Mouse (Mus musculus): ENCODE measurements at regions not wholly inside any gene's neighbourhood (a gene's known extent, or its start where the extent isn't known, plus 50 kb on each side); places are given as distances from the start of the nearest gene placed in this dataset.
"Not testable (repeated sequence)": the region's sequence is repeated elsewhere in the genome, so short reads cannot be mapped to it uniquely, and the experiment has no call there.

- Histone ChIP-seq H3K4me1 (ENCODE audit: control insufficient read depth, low read depth, low read length) (no peaks in the 10 kb centered on the region), H3K27me3 (ENCODE audit: control insufficient read depth, insufficient read depth, low read depth, low read length) (no peaks in the 10 kb centered on the region), H3K4me2 (ENCODE audit: low read depth, low read length) (no peak overlapping the region), H3K9ac (ENCODE audit: low read depth, low read length) (no peak overlapping the region), H3K27ac (ENCODE audit: low read length) (no peak overlapping the region), H3K4me3 (ENCODE audit: low read depth, low read length) (no peak overlapping the region), H3K36me3 (ENCODE audit: control insufficient read depth, insufficient read depth) (no peaks in the 10 kb centered on the region), H3K9me3 (replicated peaks; ENCODE audit: control insufficient read depth, low read length) (no peaks in the 10 kb centered on the region)
- 65% methylated on average over 8 of the region's 8 CpGs for WGBS (ENCODE audit: insufficient replicate concordance)
- no peak for ATAC-seq (ENCODE audit: low read depth)
Observed at GRCm38 (mm10) chr10:99320797-99321196, 57.8 kb downstream of the Dusp6 start.

DNA sequence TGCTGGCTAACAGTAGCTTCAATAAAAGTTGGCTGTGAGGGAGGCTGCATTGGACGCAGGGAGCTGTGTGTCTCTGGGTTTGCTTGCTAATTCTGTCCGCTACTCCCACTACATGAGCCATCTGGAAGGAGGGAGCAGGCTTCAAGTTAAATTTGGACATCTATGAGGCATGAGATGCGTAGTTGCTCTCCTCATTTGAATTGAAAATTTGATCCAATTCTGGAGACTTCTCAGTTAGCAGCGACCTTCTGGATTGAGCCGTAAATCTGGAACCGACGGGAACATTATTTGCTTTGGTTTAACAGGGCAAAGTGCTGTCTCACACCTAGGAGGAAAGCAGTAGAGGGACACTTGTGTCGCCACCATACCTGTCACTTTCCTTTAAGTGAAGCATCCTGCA is 60.3 kb downstream of the Dusp6 start:
- no peak for ATAC-seq (ENCODE audit: low read depth)
- WGBS (ENCODE audit: insufficient replicate concordance) = 58% methylated on average over 8 of the region's 8 CpGs

GRCm38 (mm10) chr10:99327501-99327900 is 64.5 kb downstream of the Dusp6 start:
- Histone ChIP-seq H3K9ac (ENCODE audit: low read depth, low read length) (no peak overlapping the region), H3K4me3 (ENCODE audit: low read depth, low read length) (no peak overlapping the region), H3K4me1 (ENCODE audit: control insufficient read depth, low read depth, low read length) (no peaks in the 10 kb centered on the region), H3K27me3 (ENCODE audit: control insufficient read depth, insufficient read depth, low read depth, low read length) (no peaks in the 10 kb centered on the region), H3K27ac (ENCODE audit: low read length) (no peak overlapping the region), H3K36me3 (ENCODE audit: control insufficient read depth, insufficient read depth) (no peaks in the 10 kb centered on the region), H3K9me3 (replicated peaks; ENCODE audit: control insufficient read depth, low read length) (no peaks in the 10 kb centered on the region), H3K4me2 (ENCODE audit: low read depth, low read length) (no peak overlapping the region)
- ATAC-seq (ENCODE audit: low read depth) = no peak
- WGBS (ENCODE audit: insufficient replicate concordance) = 62% methylated on average over 2 of the region's 2 CpGs

More for the DNA sequence above, 60.3 kb downstream of the Dusp6 start:
- Histone ChIP-seq H3K27ac (ENCODE audit: low read length) (no peak overlapping the region), H3K4me2 (ENCODE audit: low read depth, low read length) (no peak overlapping the region), H3K9me3 (replicated peaks; ENCODE audit: control insufficient read depth, low read length) (no peaks in the 10 kb centered on the region), H3K36me3 (ENCODE audit: control insufficient read depth, insufficient read depth) (no peaks in the 10 kb centered on the region), H3K27me3 (ENCODE audit: control insufficient read depth, insufficient read depth, low read depth, low read length) (no peaks in the 10 kb centered on the region), H3K4me3 (ENCODE audit: low read depth, low read length) (no peak overlapping the region), H3K4me1 (ENCODE audit: control insufficient read depth, low read depth, low read length) (no peaks in the 10 kb centered on the region), H3K9ac (ENCODE audit: low read depth, low read length) (no peak overlapping the region)

- Histone ChIP-seq H3K27me3 (ENCODE audit: control insufficient read depth, insufficient read depth, low read depth, low read length) (no peaks in the 10 kb centered on the region), H3K4me3 (ENCODE audit: low read depth, low read length) (no peak overlapping the region), H3K9me3 (replicated peaks; ENCODE audit: control insufficient read depth, low read length) (no peaks in the 10 kb centered on the region), H3K36me3 (ENCODE audit: control insufficient read depth, insufficient read depth) (no peaks in the 10 kb centered on the region), H3K9ac (ENCODE audit: low read depth, low read length) (no peak overlapping the region), H3K4me2 (ENCODE audit: low read depth, low read length) (no peak overlapping the region), H3K27ac (ENCODE audit: low read length) (no peak overlapping the region), H3K4me1 (ENCODE audit: control insufficient read depth, low read depth, low read length) (no peaks in the 10 kb centered on the region)
- no peak for ATAC-seq (ENCODE audit: low read depth)
- WGBS (ENCODE audit: insufficient replicate concordance) = 75% methylated on average over 6 of the region's 8 CpGs
Observed at GRCm38 (mm10) chr10:99328568-99328967, 65.5 kb downstream of the Dusp6 start.

- Histone ChIP-seq H3K9me3 (replicated peaks; ENCODE audit: control insufficient read depth, low read length) (no peaks in the 10 kb centered on the region), H3K4me3 (ENCODE audit: low read depth, low read length) (no peak overlapping the region), H3K36me3 (ENCODE audit: control insufficient read depth, insufficient read depth) (no peaks in the 10 kb centered on the region), H3K27ac (ENCODE audit: low read length) (no peak overlapping the region), H3K4me2 (ENCODE audit: low read depth, low read length) (no peak overlapping the region), H3K9ac (ENCODE audit: low read depth, low read length) (no peak overlapping the region), H3K4me1 (ENCODE audit: control insufficient read depth, low read depth, low read length) (no peaks in the 10 kb centered on the region), H3K27me3 (ENCODE audit: control insufficient read depth, insufficient read depth, low read depth, low read length) (no peaks in the 10 kb centered on the region)
- ATAC-seq (ENCODE audit: low read depth) = no peak
- 72% methylated on average over 6 of the region's 6 CpGs for WGBS (ENCODE audit: insufficient replicate concordance)
Observed at GRCm38 (mm10) chr10:99329469-99329868, 66.4 kb downstream of the Dusp6 start.

- Histone ChIP-seq H3K9ac (ENCODE audit: low read depth, low read length) (no peak overlapping the region), H3K4me3 (ENCODE audit: low read depth, low read length) (no peak overlapping the region), H3K27ac (ENCODE audit: low read length) (no peak overlapping the region), H3K4me2 (ENCODE audit: low read depth, low read length) (no peak overlapping the region), H3K4me1 (ENCODE audit: control insufficient read depth, low read depth, low read length) (no peaks in the 10 kb centered on the region), H3K9me3 (replicated peaks; ENCODE audit: control insufficient read depth, low read length) (no peaks in the 10 kb centered on the region), H3K36me3 (ENCODE audit: control insufficient read depth, insufficient read depth) (no peaks in the 10 kb centered on the region), H3K27me3 (ENCODE audit: control insufficient read depth, insufficient read depth, low read depth, low read length) (no peaks in the 10 kb centered on the region)
- ATAC-seq (ENCODE audit: low read depth) = no peak
- 54% methylated on average over 7 of the region's 7 CpGs for WGBS (ENCODE audit: insufficient replicate concordance)
Observed at GRCm38 (mm10) chr10:99330519-99330918, 67.5 kb downstream of the Dusp6 start.

- no peak for ATAC-seq (ENCODE audit: low read depth)
- Histone ChIP-seq H3K27ac (ENCODE audit: low read length) (no peak overlapping the region), H3K4me1 (ENCODE audit: control insufficient read depth, low read depth, low read length) (no peaks in the 10 kb centered on the region), H3K36me3 (ENCODE audit: control insufficient read depth, insufficient read depth) (no peaks in the 10 kb centered on the region), H3K9ac (ENCODE audit: low read depth, low read length) (no peak overlapping the region), H3K4me2 (ENCODE audit: low read depth, low read length) (no peak overlapping the region), H3K4me3 (ENCODE audit: low read depth, low read length) (no peak overlapping the region), H3K9me3 (replicated peaks; ENCODE audit: control insufficient read depth, low read length) (no peaks in the 10 kb centered on the region), H3K27me3 (ENCODE audit: control insufficient read depth, insufficient read depth, low read depth, low read length) (no peaks in the 10 kb centered on the region)
- 78% methylated on average over 12 of the region's 12 CpGs for whole genome bisulfite sequencing (ENCODE audit: insufficient replicate concordance)
Observed at GRCm38 (mm10) chr10:99331876-99332275, 68.8 kb downstream of the Dusp6 start.

- Histone ChIP-seq H3K9ac (ENCODE audit: low read depth, low read length) (no peak overlapping the region), H3K4me1 (ENCODE audit: control insufficient read depth, low read depth, low read length) (no peaks in the 10 kb centered on the region), H3K9me3 (replicated peaks; ENCODE audit: control insufficient read depth, low read length) (no peaks in the 10 kb centered on the region), H3K4me3 (ENCODE audit: low read depth, low read length) (no peak overlapping the region), H3K36me3 (ENCODE audit: control insufficient read depth, insufficient read depth) (no peaks in the 10 kb centered on the region), H3K27ac (ENCODE audit: low read length) (no peak overlapping the region), H3K27me3 (ENCODE audit: control insufficient read depth, insufficient read depth, low read depth, low read length) (no peaks in the 10 kb centered on the region), H3K4me2 (ENCODE audit: low read depth, low read length) (no peak overlapping the region)
- WGBS (ENCODE audit: insufficient replicate concordance) = 61% methylated on average over 5 of the region's 5 CpGs
- no peak for ATAC-seq (ENCODE audit: low read depth)
Observed at GRCm38 (mm10) chr10:99333831-99334230, 70.8 kb downstream of the Dusp6 start.

DNA sequence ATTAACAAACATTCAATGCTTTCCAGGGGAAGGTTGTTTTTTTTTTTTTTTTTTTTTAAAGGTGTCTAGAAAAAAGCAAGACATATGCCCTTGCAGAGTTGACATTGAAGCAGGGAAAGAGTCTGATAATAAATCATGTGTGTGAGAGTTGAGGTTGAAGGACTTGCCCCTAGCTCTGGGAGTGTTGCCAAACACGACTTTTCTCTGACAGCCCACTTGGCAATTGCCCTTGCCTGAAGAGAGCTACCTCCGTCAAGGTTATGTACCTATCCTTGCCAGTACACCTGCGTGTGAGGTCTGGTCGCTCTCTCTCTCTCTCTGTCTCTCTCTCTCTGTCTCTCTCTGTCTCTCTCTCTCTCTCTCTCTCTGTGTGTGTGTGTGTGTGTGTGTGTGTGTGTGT is 73.1 kb downstream of the Dusp6 start:
- 70% methylated on average over 4 of the region's 4 CpGs for WGBS (ENCODE audit: insufficient replicate concordance)
- no peak for ATAC-seq (ENCODE audit: low read depth)
- H3K9ac ChIP-seq (ENCODE audit: low read depth, low read length) = no peak overlapping the region
- H3K9me3 ChIP-seq (replicated peaks; ENCODE audit: control insufficient read depth, low read length) = no peaks in the 10 kb centered on the region
- no peaks in the 10 kb centered on the region for H3K4me1 ChIP-seq (ENCODE audit: control insufficient read depth, low read depth, low read length)
- no peak overlapping the region for H3K4me2 ChIP-seq (ENCODE audit: low read depth, low read length)
- no peak overlapping the region for H3K27ac ChIP-seq (ENCODE audit: low read length)
- H3K4me3 ChIP-seq (ENCODE audit: low read depth, low read length) = no peak overlapping the region
- H3K27me3 ChIP-seq (ENCODE audit: control insufficient read depth, insufficient read depth, low read depth, low read length) = no peaks in the 10 kb centered on the region
- no peaks in the 10 kb centered on the region for H3K36me3 ChIP-seq (ENCODE audit: control insufficient read depth, insufficient read depth)

GRCm38 (mm10) chr10:99338790-99339189 is 75.8 kb downstream of the Dusp6 start:
- 81% methylated on average over 8 of the region's 11 CpGs for WGBS (ENCODE audit: insufficient replicate concordance)
- not testable (repeated sequence) for H3K9ac ChIP-seq (ENCODE audit: low read depth, low read length); H3K9me3 ChIP-seq (replicated peaks; ENCODE audit: control insufficient read depth, low read length)

More at GRCm38 (mm10) chr10:99338790-99339189, 75.8 kb downstream of the Dusp6 start:
- H3K36me3 ChIP-seq (ENCODE audit: control insufficient read depth, insufficient read depth); H3K27ac ChIP-seq (ENCODE audit: low read length); H3K27me3 ChIP-seq (ENCODE audit: control insufficient read depth, insufficient read depth, low read depth, low read length); H3K4me3 ChIP-seq (ENCODE audit: low read depth, low read length); ATAC-seq (ENCODE audit: low read depth); H3K4me1 ChIP-seq (ENCODE audit: control insufficient read depth, low read depth, low read length); H3K4me2 ChIP-seq (ENCODE audit: low read depth, low read length): not testable (repeated sequence)

Measured in liver, embryonic 16.5 days (tissue).